Mouse (Mus musculus) activated CD4-positive, CD25-positive, alpha-beta regulatory T cell, adult 4 months (primary cell): ENCODE data around the gene Olfr646. TPM values are rescaled to one million over a fixed set of nuclear protein-coding genes. Genes with fewer than 3 reads are reported as not detected.

Experiments used
- ATAC-seq: one replicate; pipeline ENCODE4 v1.8.0; 2017
- polyA plus RNA-seq, 2 experiments: library from polyadenylated mRNA; unstranded; fragments of 100-300 nt; shearing (Covaris generic); gene quantifications; one replicate each; pipeline ENCODE4 v1.2.1; 2017

The Olfr646 gene
- polyA plus RNA-seq: not detected

DNA sequence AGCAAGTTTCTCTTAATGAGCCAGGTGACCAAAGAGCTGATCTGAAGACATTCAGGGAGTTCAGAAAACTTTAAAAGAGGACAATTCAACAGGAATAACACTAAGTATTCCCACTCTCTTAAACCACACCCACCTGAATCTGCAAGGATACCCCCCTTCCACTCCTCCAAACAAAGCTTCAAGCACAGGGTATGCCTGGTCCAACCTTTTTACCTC is at the start of gene Olfr646:
TSS of gene Olfr646 (plus strand) at position 117 of the 216 bp plus-strand sequence.
- no peak for ATAC-seq

DNA sequence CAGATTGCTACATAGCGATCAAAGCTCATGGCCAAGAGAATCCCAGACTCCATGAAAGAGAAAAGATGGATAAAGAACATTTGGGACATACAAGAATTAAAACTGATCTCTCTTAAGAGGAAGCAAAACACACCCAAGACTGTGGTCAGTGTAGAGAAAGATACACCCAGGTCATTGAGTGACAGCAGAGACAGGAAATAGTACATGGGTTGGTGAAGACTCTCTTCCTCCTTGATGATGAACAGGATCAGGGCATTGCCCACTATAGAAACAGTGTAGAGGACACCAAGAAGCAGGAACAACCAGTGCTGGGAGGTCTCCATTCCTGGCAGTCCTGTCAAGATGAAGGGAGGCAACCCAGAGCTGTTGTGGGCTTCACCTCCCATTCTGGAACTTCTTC is 45.5 kb upstream of the Olfr646 start:
- ATAC-seq: no peak

GRCm38 (mm10) chr7:104061345-104061744 is 43.3 kb upstream of the Olfr646 start, which contains the start of gene 4930516K23Rik:
4930516K23Rik (minus strand) TSS chr7:104061445.
- ATAC-seq: no peak

DNA sequence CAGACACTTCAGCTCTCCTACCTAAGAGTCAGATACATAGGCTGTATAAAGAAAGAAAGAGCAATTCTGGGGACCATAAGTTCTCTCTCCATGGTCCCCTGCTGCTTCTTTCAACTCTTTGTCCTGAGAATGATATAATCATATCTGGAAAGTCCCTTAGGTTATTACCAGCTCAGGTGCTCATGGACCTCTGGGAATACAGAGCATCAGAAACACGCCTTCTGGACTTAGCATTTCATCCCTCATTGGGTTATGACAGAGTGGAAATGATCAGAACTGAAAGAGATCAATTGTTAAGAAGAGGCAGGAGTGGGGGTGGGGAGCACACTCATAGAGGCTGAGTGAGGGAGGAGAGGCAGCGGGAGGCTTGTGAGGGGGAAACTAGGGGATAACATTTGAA is 32.9 kb upstream of the Olfr646 start, which contains the start of gene Olfr644:
TSS of gene Olfr644 (minus strand) at position 101 of the 400 bp plus-strand sequence.
- ATAC-seq: no peak

DNA sequence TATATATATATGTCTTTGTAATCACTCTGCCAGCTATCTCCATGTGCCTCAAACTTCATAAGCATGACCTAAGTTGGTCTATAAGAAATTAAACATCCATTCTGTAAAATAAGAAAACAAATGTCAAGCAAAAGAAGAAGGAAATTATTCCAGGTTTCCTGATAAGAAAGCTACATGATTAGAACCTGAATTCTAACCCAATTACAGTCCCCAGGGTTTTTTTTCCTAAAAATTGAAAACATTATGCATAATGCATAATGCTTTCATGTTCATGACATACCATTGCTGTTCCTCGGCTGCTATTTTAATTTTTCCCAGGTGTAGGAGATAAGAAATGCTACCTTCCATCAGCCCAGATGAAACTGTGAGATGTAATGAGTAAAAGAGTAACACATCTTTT is 19.3 kb upstream of the Olfr646 start, which contains the start of gene Olfr645:
TSS of gene Olfr645 (minus strand) at position 101 of the 400 bp plus-strand sequence.
- ATAC-seq: no peak

- no peak for ATAC-seq
These were observed 538 bp upstream of the Olfr646 start for GRCm38 (mm10) chr7:104103913-104104756.

GRCm38 (mm10) chr7:104129726-104130125 is 25.1 kb downstream of the Olfr646 start, which contains the start of gene Ubqln5:
Ubqln5 (minus strand) TSS chr7:104129826.
- ATAC-seq: no peak

DNA sequence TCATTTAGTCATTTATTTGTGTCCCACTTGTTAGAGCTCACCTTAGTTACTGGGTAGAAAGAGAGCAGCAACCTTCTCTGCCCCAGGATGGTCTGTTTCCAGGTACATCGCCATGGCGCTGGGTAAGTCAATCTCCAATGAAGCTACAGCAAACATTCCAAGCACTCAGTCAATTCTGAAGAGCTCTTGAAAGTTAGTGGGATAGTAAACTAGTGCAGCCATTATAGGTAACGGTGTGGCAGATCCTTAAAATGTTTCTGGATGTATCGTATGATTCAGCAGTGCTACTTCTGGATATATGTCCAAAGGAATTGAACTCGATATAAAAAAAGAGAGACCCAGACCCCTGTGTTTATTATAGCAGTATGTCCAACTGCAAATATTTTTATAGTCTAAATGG is 32.6 kb downstream of the Olfr646 start, which contains the start of gene Olfr643:
TSS of gene Olfr643 (minus strand) at position 101 of the 400 bp plus-strand sequence.
- no peak for ATAC-seq

GRCm38 (mm10) chr7:104143179-104143578 is 38.5 kb downstream of the Olfr646 start, which contains the start of gene Ubqln3:
Ubqln3 (minus strand) TSS chr7:104143279.
- no peak for ATAC-seq

GRCm38 (mm10) chr7:104150456-104150855 is 45.8 kb downstream of the Olfr646 start, which contains the start of gene Ubqlnl:
Ubqlnl (minus strand) TSS chr7:104150556.
- ATAC-seq: no peak

Other genes starting within 250 kb of the Olfr646 start
- under 1 TPM in 1 of 2 experiments, not detected in 1; 0.19 TPM for gene Olfr66, start 218.6 kb upstream of the Olfr646 start, polyA plus RNA-seq
- not detected for gene Olfr64, start 210.4 kb upstream of the Olfr646 start, polyA plus RNA-seq
- not detected for gene Olfr65, start 201.4 kb upstream of the Olfr646 start, polyA plus RNA-seq
- gene Olfr631, start 176.0 kb upstream of the Olfr646 start, polyA plus RNA-seq: not detected
- gene Olfr632, start 170.5 kb upstream of the Olfr646 start, polyA plus RNA-seq: not detected
- not detected for gene Olfr633, start 160.4 kb upstream of the Olfr646 start, polyA plus RNA-seq
- under 1 TPM in 1 of 2 experiments, not detected in 1; 0.08 TPM for gene Olfr635, start 133.7 kb upstream of the Olfr646 start, polyA plus RNA-seq
- not detected for gene Olfr638, start 106.1 kb upstream of the Olfr646 start, polyA plus RNA-seq
- gene Olfr639, start 87.6 kb upstream of the Olfr646 start, polyA plus RNA-seq: not detected
- gene Olfr640, start 79.3 kb upstream of the Olfr646 start, polyA plus RNA-seq: not detected
- gene Olfr641, start 69.4 kb upstream of the Olfr646 start, polyA plus RNA-seq: not detected
- gene Olfr642, start 52.2 kb upstream of the Olfr646 start, polyA plus RNA-seq: under 1 TPM in 1 of 2 experiments, not detected in 1; 0.07 TPM
- gene 4930516K23Rik, start 43.4 kb upstream of the Olfr646 start, polyA plus RNA-seq: not detected
- gene Olfr644, start 33.0 kb upstream of the Olfr646 start, polyA plus RNA-seq: not detected
- not detected for gene Olfr645, start 19.4 kb upstream of the Olfr646 start, polyA plus RNA-seq
- gene Ubqln5, start 25.0 kb downstream of the Olfr646 start, polyA plus RNA-seq: not detected
- not detected for gene Olfr643, start 32.5 kb downstream of the Olfr646 start, polyA plus RNA-seq
- not detected for gene Ubqln3, start 38.4 kb downstream of the Olfr646 start, polyA plus RNA-seq
- gene Ubqlnl, start 45.7 kb downstream of the Olfr646 start, polyA plus RNA-seq: not detected
- gene Olfm5, start 60.0 kb downstream of the Olfr646 start, polyA plus RNA-seq: not detected
- gene Olfr648, start 78.5 kb downstream of the Olfr646 start, polyA plus RNA-seq: under 1 TPM; 0.28 to 0.47 TPM
- gene Olfr649, start 91.1 kb downstream of the Olfr646 start, polyA plus RNA-seq: not detected
- gene Trim6, start 113.9 kb downstream of the Olfr646 start, polyA plus RNA-seq: 1 to 10 TPM in 1 of 2 experiments, not detected in 1; 1.8 TPM
- 10 to 100 TPM; 48.2 to 67.3 TPM for gene Trim34a, start 139.6 kb downstream of the Olfr646 start, polyA plus RNA-seq
- gene Trim5, start 183.2 kb downstream of the Olfr646 start, polyA plus RNA-seq: 10 to 100 TPM; 34.0 to 38.2 TPM
- 100 to 1,000 TPM; 132 to 142 TPM for gene Trim12a, start 210.6 kb downstream of the Olfr646 start, polyA plus RNA-seq
- gene Trim34b, start 224.6 kb downstream of the Olfr646 start, polyA plus RNA-seq: 1 to 10 TPM in 1 of 2 experiments, under 1 TPM in 1; 0.53 to 1.0 TPM
- 10 to 100 TPM; 16.2 to 20.3 TPM for gene Trim12c, start 248.5 kb downstream of the Olfr646 start, polyA plus RNA-seq